Mouse (Mus musculus) MEL (cell line): Measurements from ENCODE around the gene Arpc1b.

Source experiments
- CTCF ChIP-seq, 3 experiments: IDR thresholded peaks in 2 of 3; conservative IDR thresholded peaks in 1 of 3; 2 replicates each; pipeline ENCODE4 v1.5.1; 2011 to 2012; ENCODE audit warnings: low read length in 3 of 3, low read depth in 2 of 3, mild to moderate bottlenecking in 2 of 3, improper control_type of control experiment in 1 of 3, inconsistent platforms in 1 of 3, mixed read lengths in 1 of 3, moderate library complexity in 1 of 3; ENCODE audit not compliant: control insufficient read depth in 1 of 3, insufficient read depth in 1 of 3, poor library complexity in 1 of 3, severe bottlenecking in 1 of 3
- SIN3A ChIP-seq: IDR thresholded peaks from 2 replicates; pipeline ENCODE4 v1.6.1; 2012; ENCODE audit warnings: low read length, improper control_type of control experiment, inconsistent platforms

DNA sequence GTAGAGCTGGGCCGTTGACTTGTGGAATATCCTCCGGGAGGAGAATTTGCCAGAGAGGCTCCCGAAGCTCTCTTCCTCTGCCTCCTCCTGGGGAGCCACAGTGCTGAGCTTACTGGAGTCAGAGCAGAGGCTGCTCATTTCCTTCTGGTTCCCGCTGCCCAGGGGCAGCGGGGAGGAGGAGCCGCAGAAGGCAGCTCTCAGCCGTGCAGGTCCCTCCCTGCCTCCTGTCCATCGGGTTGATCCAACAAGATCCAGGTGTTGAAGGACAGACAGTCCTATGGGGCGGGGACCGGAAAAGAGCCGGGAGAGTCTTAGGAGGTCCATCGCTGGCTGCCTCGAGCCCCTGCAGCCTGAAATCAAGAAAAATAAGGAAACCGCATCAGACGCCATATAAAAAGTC, 51.2 kb downstream of the Arpc1b start:
- TF ChIP-seq CTCF (IDR thresholded peaks at IDR 0.05 in 2 of 3, conservative IDR thresholded peaks at IDR 0.05 in 1 of 3; ENCODE audit: control insufficient read depth in 1 of 3, insufficient read depth in 1 of 3, low read depth in 2 of 3, low read length in 3 of 3, poor library complexity in 1 of 3, severe bottlenecking in 1 of 3), result no peak
- no peak for TF ChIP-seq SIN3A
